19 mouse cellular contexts compared by ENCODE assay signal in genomic region chr7:45892651-45893050, GRCm38 (mm10). TPM values are rescaled to one million over a fixed set of nuclear protein-coding genes. Genes with fewer than 3 reads are reported as not detected.
"Had no signal": no experiment of that assay in that cellular context is flagged by ENCODE, and none has a peak within 500 bp of the region (broad histone marks: within the 10 kb centered on the region; RNA-seq: fewer than 3 reads in every experiment).

No protein-coding gene starts in this region.

- H3K4me3 ChIP-seq: neural tube, embryonic 12.5 days; neural tube, embryonic 13.5 days; neural tube, embryonic 15.5 days; stomach, embryonic 15.5 days had no signal

- H3K27ac ChIP-seq: neural tube, embryonic 12.5 days; neural tube, embryonic 13.5 days; neural tube, embryonic 15.5 days; stomach, embryonic 15.5 days; stomach, postnatal 0 days had no signal

- DNase-seq: retina, postnatal 1 day; right cerebral cortex, adult 18-20 months; right cerebral cortex, postnatal 14 days; right cerebral cortex, postnatal 25 days; right cerebral cortex, postnatal 4 days; spleen, adult 18-20 months; thymus, adult 2 months; thymus, postnatal 14 days; thymus, postnatal 25 days; thymus, postnatal 36 days; thymus, postnatal 4 days had no signal

- H3K27me3 ChIP-seq: neural tube, embryonic 13.5 days; neural tube, embryonic 15.5 days; stomach, embryonic 15.5 days had no signal

- H3K36me3 ChIP-seq: neural tube, embryonic 12.5 days; neural tube, embryonic 13.5 days; neural tube, embryonic 15.5 days; stomach, embryonic 15.5 days had no signal

RNA-seq across cellular contexts. Expression of gene Syngr4, which starts 3.9 kb away (rescaled TPM):
- total RNA-seq: neutrophil, adult 5-6 weeks had no signal
- polyA plus RNA-seq: neural tube, embryonic 13.5 days; neural tube, embryonic 14.5 days; urinary bladder, adult 2 months had no signal

RNA-seq across cellular contexts. Expression of gene Grin2d, which starts 14.5 kb away (rescaled TPM):
- total RNA-seq: neutrophil, adult 5-6 weeks had no signal
